Mouse (Mus musculus): Measurements from ENCODE around the gene Arhgap30. TPM values are rescaled to one million over a fixed set of nuclear protein-coding genes. Genes with fewer than 3 reads are reported as not detected.

The Arhgap30 gene
- polyA plus RNA-seq, 2 experiments, result 2.5 TPM

DNA sequence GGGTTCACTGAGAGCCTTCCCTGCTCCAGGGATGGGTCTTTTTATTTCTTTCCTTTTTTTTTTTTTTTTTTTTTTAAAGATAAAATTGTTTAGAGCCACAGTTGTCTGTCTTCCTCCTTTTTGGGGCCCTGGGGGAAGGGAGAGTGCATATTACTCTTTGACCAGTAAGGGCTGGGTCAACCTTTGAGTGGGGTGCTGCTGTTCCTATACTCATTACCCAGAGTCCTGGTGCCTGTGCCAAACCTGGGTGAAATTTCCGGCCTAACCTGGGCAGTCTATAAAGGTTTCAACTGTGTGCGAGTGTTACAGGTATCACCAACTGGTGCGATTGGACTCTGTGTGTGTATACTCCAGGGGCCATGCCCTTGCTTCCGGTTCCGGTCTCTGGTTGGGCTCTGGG is 29.9 kb downstream of the Arhgap30 start, which contains the start of gene Tstd1:
Gene Tstd1, plus strand, starts transcription at position 213 of the 400 bp plus-strand sequence.
- H3K27ac ChIP-seq (replicated peaks; ENCODE audit: low read depth, low read length), result no peak within 1 kb of the TSS
- WGBS, result 88% methylated on average over 5 of the region's 5 CpGs
- H3K36me3 ChIP-seq (ENCODE audit: control insufficient read depth, insufficient read depth, low read length), result peaks cover 51% of the 10 kb centered on the region

DNA sequence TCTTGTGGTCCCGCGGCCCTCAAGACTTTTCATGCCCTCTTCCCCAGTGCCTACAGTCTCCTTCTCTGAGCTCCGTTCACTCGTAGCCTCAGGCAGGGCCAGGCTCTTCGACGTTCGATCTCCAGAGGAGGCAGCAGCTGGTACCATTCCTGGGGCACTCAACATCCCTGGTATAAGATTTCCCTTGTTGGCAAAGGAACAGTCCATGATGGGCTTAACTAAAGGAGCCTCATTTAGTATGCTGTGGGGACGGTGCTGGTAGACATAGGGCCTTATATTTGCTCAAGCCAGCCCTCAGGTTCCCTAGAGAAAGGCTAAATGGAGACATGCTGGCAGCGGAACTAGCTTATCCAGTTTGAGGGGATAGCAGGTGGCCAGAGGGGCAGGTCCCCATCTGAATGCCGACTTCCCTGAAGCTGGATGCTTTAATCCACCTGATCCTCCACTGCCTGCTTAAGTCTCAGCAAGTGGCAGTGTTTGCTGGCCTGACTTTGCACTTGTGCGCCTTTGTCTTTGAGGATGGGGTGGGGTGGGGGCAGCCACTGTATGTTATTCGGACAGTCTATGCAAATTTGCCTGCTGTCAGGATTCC is 30.6 kb downstream of the Arhgap30 start:
- H3K36me3 ChIP-seq (ENCODE audit: control insufficient read depth, insufficient read depth, low read length), result peaks cover 51% of the 10 kb centered on the region
- DNase-seq (ENCODE audit: low spot score) (no peak), ATAC-seq (ENCODE audit: low FRiP score, low read depth) (no peak)
- WGBS, result 67% methylated on average over 12 of the region's 12 CpGs
- no peaks in the 10 kb centered on the region for H3K27me3 ChIP-seq (ENCODE audit: control insufficient read depth, insufficient read depth, low read length)
- H3K9me3 ChIP-seq (ENCODE audit: control insufficient read depth, low read length), result no peaks in the 10 kb centered on the region
- no peak overlapping the region for H3K27ac ChIP-seq (replicated peaks; ENCODE audit: low read depth, low read length)
- no peak overlapping the region for H3K4me3 ChIP-seq (replicated peaks; ENCODE audit: low read length)
- no peak overlapping the region for H3K9ac ChIP-seq (ENCODE audit: low read depth, low read length, severe bottlenecking)
- no peak overlapping the region for H3K4me2 ChIP-seq (replicated peaks; ENCODE audit: low read depth, low read length, severe bottlenecking)
- no peak for TF ChIP-seq POLR2A (IDR thresholded peaks at IDR 0.05; ENCODE audit: borderline replicate concordance, extremely low read depth, insufficient read depth, insufficient read length)
- H3K4me1 ChIP-seq (ENCODE audit: control insufficient read depth, insufficient read depth, low read length), result no peaks in the 10 kb centered on the region

More for the DNA sequence above, 29.9 kb downstream of the Arhgap30 start, which contains the start of gene Tstd1:
- ATAC-seq (ENCODE audit: low FRiP score, low read depth) (no peak), DNase-seq (ENCODE audit: low spot score) (no peak)
- H3K9ac ChIP-seq (ENCODE audit: low read depth, low read length, severe bottlenecking), result no peak within 1 kb of the TSS
- no peaks in the 10 kb centered on the region for H3K4me1 ChIP-seq (ENCODE audit: control insufficient read depth, insufficient read depth, low read length)
- no peak within 1 kb of the TSS for H3K4me3 ChIP-seq (replicated peaks; ENCODE audit: low read length)
- no peaks in the 10 kb centered on the region for H3K27me3 ChIP-seq (ENCODE audit: control insufficient read depth, insufficient read depth, low read length)
- H3K4me2 ChIP-seq (replicated peaks; ENCODE audit: low read depth, low read length, severe bottlenecking), result no peak within 1 kb of the TSS
- no peak for TF ChIP-seq POLR2A (IDR thresholded peaks at IDR 0.05; ENCODE audit: borderline replicate concordance, extremely low read depth, insufficient read depth, insufficient read length)
- H3K9me3 ChIP-seq (ENCODE audit: control insufficient read depth, low read length), result no peaks in the 10 kb centered on the region

DNA sequence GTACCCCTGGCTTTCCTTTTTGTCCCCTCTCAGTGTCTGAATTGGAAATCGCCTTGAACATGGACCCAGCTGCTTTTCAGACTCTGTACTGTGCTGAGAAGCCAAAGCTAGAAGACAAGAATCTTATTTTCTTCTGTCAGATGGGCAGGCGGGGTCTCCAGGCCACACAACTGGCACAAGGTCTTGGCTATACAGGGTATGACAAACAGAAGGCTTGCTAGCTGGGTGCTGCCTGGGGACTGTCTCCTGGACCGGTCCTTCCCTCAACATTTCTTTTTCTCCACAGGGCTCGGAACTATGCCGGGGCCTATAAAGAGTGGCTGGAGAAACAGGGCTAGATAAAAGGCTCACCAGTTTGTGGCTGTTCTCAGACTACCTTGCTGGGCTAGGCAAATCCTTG is 31.2 kb downstream of the Arhgap30 start:
- Histone ChIP-seq H3K4me2 (replicated peaks; ENCODE audit: low read depth, low read length, severe bottlenecking) (no peak overlapping the region), H3K27me3 (ENCODE audit: control insufficient read depth, insufficient read depth, low read length) (no peaks in the 10 kb centered on the region), H3K9ac (ENCODE audit: low read depth, low read length, severe bottlenecking) (no peak overlapping the region), H3K36me3 (ENCODE audit: control insufficient read depth, insufficient read depth, low read length) (peaks cover 51% of the 10 kb centered on the region), H3K4me3 (replicated peaks; ENCODE audit: low read length) (no peak overlapping the region), H3K4me1 (ENCODE audit: control insufficient read depth, insufficient read depth, low read length) (no peaks in the 10 kb centered on the region), H3K27ac (replicated peaks; ENCODE audit: low read depth, low read length) (no peak overlapping the region), H3K9me3 (ENCODE audit: control insufficient read depth, low read length) (no peaks in the 10 kb centered on the region)
- no peak for DNase-seq (ENCODE audit: low spot score)
- TF ChIP-seq POLR2A (IDR thresholded peaks at IDR 0.05; ENCODE audit: borderline replicate concordance, extremely low read depth, insufficient read depth, insufficient read length), result no peak
- WGBS, result 82% methylated on average over 5 of the region's 5 CpGs
- ATAC-seq (ENCODE audit: low FRiP score, low read depth), result no peak

DNA sequence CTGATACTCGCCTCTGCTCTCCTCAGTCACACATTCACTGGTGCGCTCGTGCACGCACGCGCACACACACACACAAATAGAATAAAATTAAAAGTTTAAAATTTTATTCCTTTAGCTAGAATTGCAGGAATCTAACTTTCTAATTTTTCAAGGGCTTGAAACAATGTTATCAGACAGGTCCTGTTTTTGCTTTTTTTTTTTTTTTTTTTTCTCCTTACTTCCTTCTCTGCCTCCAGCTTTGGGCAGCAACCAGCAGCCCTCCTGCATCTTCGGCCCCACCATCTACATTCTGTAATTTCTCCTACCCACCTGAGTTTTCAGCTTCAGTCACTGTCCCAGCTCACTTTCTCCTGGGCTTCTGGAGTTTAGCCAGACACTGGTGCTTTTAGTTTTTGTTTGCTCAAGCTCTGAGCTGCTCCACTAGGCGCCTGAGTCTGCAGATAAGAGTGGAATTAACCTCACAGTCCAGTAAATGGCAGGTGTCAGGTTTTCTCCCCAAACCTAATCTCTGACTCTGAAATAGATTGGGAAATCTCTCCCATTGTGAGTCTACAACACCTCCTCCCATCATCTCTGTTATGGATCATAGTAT is 33.8 kb downstream of the Arhgap30 start:
- no peak overlapping the region for H3K4me2 ChIP-seq (replicated peaks; ENCODE audit: low read depth, low read length, severe bottlenecking)
- ATAC-seq (ENCODE audit: low FRiP score, low read depth), result no peak
- H3K27ac ChIP-seq (replicated peaks; ENCODE audit: low read depth, low read length), result no peak overlapping the region
- no peak for DNase-seq (ENCODE audit: low spot score)
- no peak overlapping the region for H3K9ac ChIP-seq (ENCODE audit: low read depth, low read length, severe bottlenecking)
- H3K4me1 ChIP-seq (ENCODE audit: control insufficient read depth, insufficient read depth, low read length), result no peaks in the 10 kb centered on the region
- no peak for TF ChIP-seq POLR2A (IDR thresholded peaks at IDR 0.05; ENCODE audit: borderline replicate concordance, extremely low read depth, insufficient read depth, insufficient read length)
- H3K27me3 ChIP-seq (ENCODE audit: control insufficient read depth, insufficient read depth, low read length), result no peaks in the 10 kb centered on the region
- H3K4me3 ChIP-seq (replicated peaks; ENCODE audit: low read length), result no peak overlapping the region
- 90% methylated on average over 8 of the region's 8 CpGs for WGBS
- peaks cover 26% of the 10 kb centered on the region for H3K36me3 ChIP-seq (ENCODE audit: control insufficient read depth, insufficient read depth, low read length)
- H3K9me3 ChIP-seq (ENCODE audit: control insufficient read depth, low read length), result no peaks in the 10 kb centered on the region

DNA sequence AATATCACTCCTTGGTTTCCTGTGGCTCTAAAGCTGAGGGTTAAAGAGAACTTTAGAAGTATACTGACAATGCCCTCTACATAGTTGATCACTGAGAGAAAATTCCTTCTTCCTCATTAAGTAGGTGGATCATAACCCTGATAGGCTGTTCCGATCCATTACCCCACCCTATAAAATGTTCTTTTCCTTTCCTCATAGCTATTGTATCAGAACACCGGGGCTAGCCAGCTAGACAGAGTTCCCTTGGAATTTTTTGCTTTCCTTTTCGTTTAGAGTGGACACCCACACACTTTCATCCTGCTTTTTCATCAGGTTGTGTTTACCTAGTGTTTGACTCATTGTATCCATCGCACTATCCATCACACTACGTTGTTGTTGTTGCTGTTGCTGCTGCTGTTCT is 35.9 kb downstream of the Arhgap30 start:
- Histone ChIP-seq H3K4me1 (ENCODE audit: control insufficient read depth, insufficient read depth, low read length) (no peaks in the 10 kb centered on the region), H3K9me3 (ENCODE audit: control insufficient read depth, low read length) (no peaks in the 10 kb centered on the region), H3K9ac (ENCODE audit: low read depth, low read length, severe bottlenecking) (no peak overlapping the region), H3K4me2 (replicated peaks; ENCODE audit: low read depth, low read length, severe bottlenecking) (no peak overlapping the region), H3K36me3 (ENCODE audit: control insufficient read depth, insufficient read depth, low read length) (peaks cover 6% of the 10 kb centered on the region), H3K4me3 (replicated peaks; ENCODE audit: low read length) (no peak overlapping the region), H3K27me3 (ENCODE audit: control insufficient read depth, insufficient read depth, low read length) (no peaks in the 10 kb centered on the region), H3K27ac (replicated peaks; ENCODE audit: low read depth, low read length) (no peak overlapping the region)
- no peak for DNase-seq (ENCODE audit: low spot score)
- no peak for ATAC-seq (ENCODE audit: low FRiP score, low read depth)
- 69% methylated on average over 5 of the region's 5 CpGs for WGBS
- TF ChIP-seq POLR2A (IDR thresholded peaks at IDR 0.05; ENCODE audit: borderline replicate concordance, extremely low read depth, insufficient read depth, insufficient read length), result no peak

Data from limb, embryonic 14.5 days (tissue).